Mouse (Mus musculus): ENCODE data around the gene Tmem43.
"Not testable (repeated sequence)": the region's sequence is repeated elsewhere in the genome, so short reads cannot be mapped to it uniquely, and the experiment has no call there.

The Tmem43 gene

GRCm38 (mm10) chr6:91472868-91473804 lies at the start of gene Tmem43, which contains the start of gene Chchd4:
Gene Tmem43 (plus strand): TSS chr6:91473703.
Gene Chchd4 (minus strand): TSS chr6:91473546.
- peak; percentile 99 for DNase-seq (ENCODE audit: low read depth, low spot score)

- no peak for DNase-seq (ENCODE audit: low read depth, low spot score)
These were observed 49.4 kb upstream of the Tmem43 start for GRCm38 (mm10) chr6:91424151-91424550.

- DNase-seq (ENCODE audit: low read depth, low spot score) = peak; percentile 94
These were observed 32.9 kb upstream of the Tmem43 start for GRCm38 (mm10) chr6:91440474-91441144.

GRCm38 (mm10) chr6:91441145-91441662 lies 32.3 kb upstream of the Tmem43 start:
- no peak for DNase-seq (ENCODE audit: low read depth, low spot score)

GRCm38 (mm10) chr6:91445316-91445715 lies 28.2 kb upstream of the Tmem43 start:
- no peak for DNase-seq (ENCODE audit: low read depth, low spot score)

GRCm38 (mm10) chr6:91449472-91450225 lies 23.9 kb upstream of the Tmem43 start:
- DNase-seq (ENCODE audit: low read depth, low spot score) = no peak

- no peak for DNase-seq (ENCODE audit: low read depth, low spot score)
These were observed 21.4 kb upstream of the Tmem43 start for GRCm38 (mm10) chr6:91452056-91452455.

GRCm38 (mm10) chr6:91454546-91454945 lies 19.0 kb upstream of the Tmem43 start:
- DNase-seq (ENCODE audit: low read depth, low spot score) = no peak

- no peak for DNase-seq (ENCODE audit: low read depth, low spot score)
These were observed 14.0 kb upstream of the Tmem43 start for GRCm38 (mm10) chr6:91459471-91459870.

- DNase-seq (ENCODE audit: low read depth, low spot score) = no peak
These were observed 7.7 kb upstream of the Tmem43 start for GRCm38 (mm10) chr6:91465756-91466155.

- DNase-seq (ENCODE audit: low read depth, low spot score) = no peak
These were observed 6.4 kb upstream of the Tmem43 start for GRCm38 (mm10) chr6:91467106-91467505.

- no peak for DNase-seq (ENCODE audit: low read depth, low spot score)
These were observed 2.8 kb upstream of the Tmem43 start for GRCm38 (mm10) chr6:91470712-91471111.

GRCm38 (mm10) chr6:91471427-91471826 lies 2.1 kb upstream of the Tmem43 start:
- not testable (repeated sequence) for DNase-seq (ENCODE audit: low read depth, low spot score)

- DNase-seq (ENCODE audit: low read depth, low spot score) = no peak
These were observed 1.2 kb upstream of the Tmem43 start for GRCm38 (mm10) chr6:91472319-91472718.

GRCm38 (mm10) chr6:91473805-91474440 lies 420 bp downstream of the Tmem43 start:
- DNase-seq (ENCODE audit: low read depth, low spot score) = no peak

GRCm38 (mm10) chr6:91474441-91475190 lies 1.1 kb downstream of the Tmem43 start:
- no peak for DNase-seq (ENCODE audit: low read depth, low spot score)

GRCm38 (mm10) chr6:91476541-91476940 lies 3.0 kb downstream of the Tmem43 start:
- DNase-seq (ENCODE audit: low read depth, low spot score) = no peak

GRCm38 (mm10) chr6:91483371-91483770 lies 9.9 kb downstream of the Tmem43 start:
- DNase-seq (ENCODE audit: low read depth, low spot score) = no peak

- no peak for DNase-seq (ENCODE audit: low read depth, low spot score)
These were observed 13.4 kb downstream of the Tmem43 start for GRCm38 (mm10) chr6:91486736-91487453.

All from retina, postnatal 7 days (tissue).